Mouse (Mus musculus): ENCODE data around the gene Set. TPM values are rescaled to one million over a fixed set of nuclear protein-coding genes. Genes with fewer than 3 reads are reported as not detected.

Set gene
- polyA plus RNA-seq, 1 experiment from 2014 or later = 285 TPM

GRCm38 (mm10) chr2:30076959-30077358, 19.8 kb downstream of the Set start:
- WGBS = 70% methylated on average over 6 of the region's 6 CpGs
- H3K9me3 ChIP-seq (replicated peaks) = no peaks in the 10 kb centered on the region
- peaks cover 14% of the 10 kb centered on the region for H3K36me3 ChIP-seq
- 0 out of 2 replicates have a peak overlapping the region, but pooled peaks have one; percentile 23 for H3K9ac ChIP-seq (replicated peaks)
- no peaks in the 10 kb centered on the region for H3K27me3 ChIP-seq (replicated peaks)
- H3K27ac ChIP-seq (replicated peaks) = no peak overlapping the region
- no peak for ATAC-seq (ENCODE audit: low FRiP score)
- peak overlapping the region; percentile 95 for H3K4me2 ChIP-seq
- H3K4me3 ChIP-seq (replicated peaks) = peak overlapping the region; percentile 48
- H3K4me1 ChIP-seq = peaks cover 13% of the 10 kb centered on the region

- peak within 1 kb of the TSS; percentile 48 for H3K4me3 ChIP-seq (replicated peaks)
- peak; percentile 55; the same call in 1 of the 2 replicates for ATAC-seq (ENCODE audit: low FRiP score)
Observed at GRCm38 (mm10) chr2:30077502-30078348, 20.5 kb downstream of the Set start, which contains the start of gene Pkn3. Pkn3 (plus strand) TSS chr2:30077684.

GRCm38 (mm10) chr2:30078349-30078712, 21.2 kb downstream of the Set start:
- WGBS = 31% methylated on average over 10 of the region's 10 CpGs
- H3K27ac ChIP-seq (replicated peaks) = no peak overlapping the region
- ATAC-seq (ENCODE audit: low FRiP score) = peak; percentile 26; the same call in 1 of the 2 replicates
- H3K4me3 ChIP-seq (replicated peaks) = peak overlapping the region; percentile 48; the same call in 1 of the 2 replicates
- peaks cover 6% of the 10 kb centered on the region; the same call in 1 of the 2 replicates for H3K36me3 ChIP-seq
- H3K4me2 ChIP-seq = peak overlapping the region; percentile 95
- H3K9me3 ChIP-seq (replicated peaks) = no peaks in the 10 kb centered on the region
- H3K4me1 ChIP-seq = peaks cover 13% of the 10 kb centered on the region
- H3K27me3 ChIP-seq (replicated peaks) = no peaks in the 10 kb centered on the region
- H3K9ac ChIP-seq (replicated peaks) = no peak overlapping the region

More at GRCm38 (mm10) chr2:30077502-30078348, 20.5 kb downstream of the Set start, which contains the start of gene Pkn3:
- Histone ChIP-seq H3K36me3 (peaks cover 10% of the 10 kb centered on the region), H3K9me3 (replicated peaks) (no peaks in the 10 kb centered on the region), H3K4me1 (peaks cover 13% of the 10 kb centered on the region), H3K9ac (replicated peaks) (peak within 1 kb of the TSS; percentile 33), H3K4me2 (peak within 1 kb of the TSS; percentile 95), H3K27ac (replicated peaks) (peak within 1 kb of the TSS; percentile 38; the same call in 1 of the 2 replicates), H3K27me3 (replicated peaks) (no peaks in the 10 kb centered on the region)
- under 1% methylated on average over 53 of the region's 53 CpGs for WGBS

GRCm38 (mm10) chr2:30078760-30079159, 21.6 kb downstream of the Set start:
- H3K4me2 ChIP-seq = no peak overlapping the region
- no peak for ATAC-seq (ENCODE audit: low FRiP score)

GRCm38 (mm10) chr2:30080181-30080800, 23.1 kb downstream of the Set start:
- ATAC-seq (ENCODE audit: low FRiP score) = no peak
- Histone ChIP-seq H3K27me3 (replicated peaks) (no peaks in the 10 kb centered on the region), H3K36me3 (no peaks in the 10 kb centered on the region), H3K9ac (replicated peaks) (no peak overlapping the region), H3K4me1 (peaks cover 19% of the 10 kb centered on the region), H3K4me2 (no peak overlapping the region), H3K4me3 (replicated peaks) (no peak overlapping the region), H3K27ac (replicated peaks) (no peak overlapping the region), H3K9me3 (replicated peaks) (no peaks in the 10 kb centered on the region)
- WGBS = 93% methylated on average over 15 of the region's 15 CpGs

More at GRCm38 (mm10) chr2:30078760-30079159, 21.6 kb downstream of the Set start:
- Histone ChIP-seq H3K9ac (replicated peaks) (no peak overlapping the region), H3K9me3 (replicated peaks) (no peaks in the 10 kb centered on the region), H3K27me3 (replicated peaks) (no peaks in the 10 kb centered on the region), H3K27ac (replicated peaks) (no peak overlapping the region), H3K4me3 (replicated peaks) (no peak overlapping the region), H3K36me3 (peaks cover 3% of the 10 kb centered on the region; the same call in 1 of the 2 replicates), H3K4me1 (peaks cover 13% of the 10 kb centered on the region)
- 80% methylated on average over 4 of the region's 4 CpGs for WGBS

- no peaks in the 10 kb centered on the region for H3K27me3 ChIP-seq (replicated peaks)
- no peak overlapping the region for H3K27ac ChIP-seq (replicated peaks)
- H3K4me2 ChIP-seq = peak overlapping the region; percentile 49
- ATAC-seq (ENCODE audit: low FRiP score) = no peak
- peaks cover 6% of the 10 kb centered on the region; the same call in 1 of the 2 replicates for H3K4me1 ChIP-seq
- H3K4me3 ChIP-seq (replicated peaks) = no peak overlapping the region
- H3K36me3 ChIP-seq = no peaks in the 10 kb centered on the region
- H3K9ac ChIP-seq (replicated peaks) = no peak overlapping the region
- WGBS = 51% methylated on average over 5 of the region's 5 CpGs
- no peaks in the 10 kb centered on the region for H3K9me3 ChIP-seq (replicated peaks)
Observed at GRCm38 (mm10) chr2:30084113-30084512, 26.9 kb downstream of the Set start.

- peak; percentile 50; the same call in 1 of the 2 replicates for ATAC-seq (ENCODE audit: low FRiP score)
- H3K4me3 ChIP-seq (replicated peaks) = peak overlapping the region; percentile 13; the same call in 1 of the 2 replicates
- H3K9ac ChIP-seq (replicated peaks) = no peak overlapping the region
Observed at GRCm38 (mm10) chr2:30084632-30085031, 27.5 kb downstream of the Set start.

GRCm38 (mm10) chr2:30087310-30087709, 30.1 kb downstream of the Set start:
- Histone ChIP-seq H3K9ac (replicated peaks) (no peak overlapping the region), H3K9me3 (replicated peaks) (no peaks in the 10 kb centered on the region), H3K4me2 (no peak overlapping the region), H3K4me1 (peaks cover 6% of the 10 kb centered on the region; the same call in 1 of the 2 replicates), H3K27ac (replicated peaks) (no peak overlapping the region), H3K36me3 (no peaks in the 10 kb centered on the region), H3K4me3 (replicated peaks) (no peak overlapping the region), H3K27me3 (replicated peaks) (no peaks in the 10 kb centered on the region)
- ATAC-seq (ENCODE audit: low FRiP score) = no peak
- WGBS = 95% methylated on average over 4 of the region's 4 CpGs

More at GRCm38 (mm10) chr2:30084632-30085031, 27.5 kb downstream of the Set start:
- 14% methylated on average over 12 of the region's 12 CpGs for WGBS
- Histone ChIP-seq H3K27me3 (replicated peaks) (no peaks in the 10 kb centered on the region), H3K27ac (replicated peaks) (no peak overlapping the region), H3K36me3 (no peaks in the 10 kb centered on the region), H3K4me1 (peaks cover 6% of the 10 kb centered on the region; the same call in 1 of the 2 replicates), H3K4me2 (peak overlapping the region; percentile 49), H3K9me3 (replicated peaks) (no peaks in the 10 kb centered on the region)

- Histone ChIP-seq H3K27ac (replicated peaks) (no peak overlapping the region), H3K9ac (replicated peaks) (no peak overlapping the region), H3K4me1 (peaks cover 23% of the 10 kb centered on the region), H3K27me3 (replicated peaks) (no peaks in the 10 kb centered on the region), H3K36me3 (peaks cover 1% of the 10 kb centered on the region; the same call in 1 of the 2 replicates), H3K4me2 (no peak overlapping the region), H3K9me3 (replicated peaks) (no peaks in the 10 kb centered on the region), H3K4me3 (replicated peaks) (no peak overlapping the region)
- no peak for ATAC-seq (ENCODE audit: low FRiP score)
- WGBS = 95% methylated on average over 12 of the region's 12 CpGs
Observed at GRCm38 (mm10) chr2:30091521-30091920, 34.3 kb downstream of the Set start.

- Histone ChIP-seq H3K27ac (replicated peaks) (no peak overlapping the region), H3K9ac (replicated peaks) (peak overlapping the region; percentile 60; the same call in 1 of the 2 replicates), H3K4me3 (replicated peaks) (peak overlapping the region; percentile 67), H3K4me1 (peaks cover 23% of the 10 kb centered on the region), H3K36me3 (peaks cover 9% of the 10 kb centered on the region), H3K9me3 (replicated peaks) (no peaks in the 10 kb centered on the region), H3K27me3 (replicated peaks) (no peaks in the 10 kb centered on the region), H3K4me2 (peak overlapping the region; percentile 88)
- ATAC-seq (ENCODE audit: low FRiP score) = no peak
- WGBS = 68% methylated on average over 6 of the region's 6 CpGs
Observed at GRCm38 (mm10) chr2:30092280-30092918, 35.2 kb downstream of the Set start.

All from neural tube, embryonic 15.5 days (tissue).